Mouse (Mus musculus): Measurements from ENCODE around the gene Prpf40a. TPM values are rescaled to one million over a fixed set of nuclear protein-coding genes. Genes with fewer than 3 reads are reported as not detected.

Gene Prpf40a
- polyA plus RNA-seq, 1 experiment: not detected

DNA sequence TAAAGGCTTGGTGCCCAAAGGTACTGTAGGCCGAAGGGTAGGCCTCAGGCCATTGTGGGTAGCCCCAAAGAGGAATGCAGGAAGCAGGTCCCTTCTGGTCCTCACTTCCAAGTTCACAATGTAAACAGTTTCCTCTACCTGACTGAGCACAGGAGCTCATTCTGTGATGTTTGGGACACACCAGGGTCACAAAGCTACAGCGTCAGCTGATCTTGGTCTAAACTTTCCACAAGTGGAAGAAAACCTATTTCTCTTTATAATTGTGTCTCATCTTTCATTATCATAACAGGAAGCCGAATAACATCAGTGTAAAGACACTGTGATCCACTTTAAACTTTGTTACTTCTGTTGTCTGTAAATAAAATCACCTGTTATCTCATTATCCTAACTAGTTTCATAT is 95.6 kb downstream of the Prpf40a start:
- Histone ChIP-seq H3K27ac (ENCODE audit: insufficient read depth, low read depth, low read length) (no peak overlapping the region), H3K4me1 (ENCODE audit: control insufficient read depth, insufficient read depth, low read length) (no peaks in the 10 kb centered on the region), H3K4me3 (ENCODE audit: insufficient read depth, low read depth, low read length) (no peak overlapping the region)
- WGBS: 94% methylated on average over 3 of the region's 3 CpGs
- TF ChIP-seq CTCF (IDR thresholded peaks at IDR 0.05; ENCODE audit: insufficient read depth, low read depth, low read length): no peak
- TF ChIP-seq POLR2A (IDR thresholded peaks at IDR 0.05; ENCODE audit: insufficient read depth, low read depth, low read length): no peak

GRCm38 (mm10) chr2:53095031-53095430 is 96.1 kb downstream of the Prpf40a start:
- Histone ChIP-seq H3K27ac (ENCODE audit: insufficient read depth, low read depth, low read length) (no peak overlapping the region), H3K4me1 (ENCODE audit: control insufficient read depth, insufficient read depth, low read length) (no peaks in the 10 kb centered on the region), H3K4me3 (ENCODE audit: insufficient read depth, low read depth, low read length) (no peak overlapping the region)
- 89% methylated on average over 9 of the region's 9 CpGs for WGBS
- TF ChIP-seq POLR2A (IDR thresholded peaks at IDR 0.05; ENCODE audit: insufficient read depth, low read depth, low read length): no peak
- no peak for TF ChIP-seq CTCF (IDR thresholded peaks at IDR 0.05; ENCODE audit: insufficient read depth, low read depth, low read length)

DNA sequence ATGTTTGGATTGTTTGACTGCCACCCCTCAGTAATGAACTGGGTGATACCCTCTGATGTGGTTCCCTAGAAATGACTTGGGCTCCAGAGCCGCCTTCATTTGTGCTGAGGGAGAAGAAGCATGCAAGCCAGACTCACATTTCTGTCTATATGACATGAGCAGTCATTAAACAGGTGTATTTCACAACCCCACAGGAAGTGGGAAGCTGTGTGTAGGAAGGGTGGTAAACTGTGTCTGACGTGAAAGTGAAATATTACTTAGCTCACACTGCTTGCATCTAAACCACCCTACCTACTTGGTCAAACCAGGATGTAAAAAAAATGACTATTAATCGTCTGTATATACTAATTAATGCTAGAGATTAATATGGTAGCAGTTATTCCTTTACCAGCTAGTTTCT is 102.3 kb downstream of the Prpf40a start:
- Histone ChIP-seq H3K4me1 (ENCODE audit: control insufficient read depth, insufficient read depth, low read length) (no peaks in the 10 kb centered on the region), H3K27ac (ENCODE audit: insufficient read depth, low read depth, low read length) (no peak overlapping the region), H3K4me3 (ENCODE audit: insufficient read depth, low read depth, low read length) (no peak overlapping the region)
- TF ChIP-seq POLR2A (IDR thresholded peaks at IDR 0.05; ENCODE audit: insufficient read depth, low read depth, low read length) (no peak), CTCF (IDR thresholded peaks at IDR 0.05; ENCODE audit: insufficient read depth, low read depth, low read length) (no peak)
- WGBS: 95% methylated on average over 3 of the region's 3 CpGs

GRCm38 (mm10) chr2:53085617-53086202 is 105.4 kb downstream of the Prpf40a start:
- H3K4me1 ChIP-seq (ENCODE audit: control insufficient read depth, insufficient read depth, low read length): no peaks in the 10 kb centered on the region
- TF ChIP-seq POLR2A (IDR thresholded peaks at IDR 0.05; ENCODE audit: insufficient read depth, low read depth, low read length) (no peak), CTCF (IDR thresholded peaks at IDR 0.05; ENCODE audit: insufficient read depth, low read depth, low read length) (no peak)
- no peak overlapping the region for H3K4me3 ChIP-seq (ENCODE audit: insufficient read depth, low read depth, low read length)
- WGBS: 62% methylated on average over 9 of the region's 9 CpGs
- H3K27ac ChIP-seq (ENCODE audit: insufficient read depth, low read depth, low read length): no peak overlapping the region

Other genes starting within 250 kb of the Prpf40a start
- not detected in 2 replicates for gene Arl6ip6, start 442 bp upstream of the Prpf40a start, polyA plus RNA-seq (2012; ENCODE audit: insufficient read depth, insufficient read length, low replicate concordance, missing spikeins)

All from olfactory bulb, adult 2 months (tissue).